Mouse (Mus musculus): ENCODE measurements around the gene Aff1. TPM values are rescaled to one million over a fixed set of nuclear protein-coding genes. Genes with fewer than 3 reads are reported as not detected.
A peak's percentile ranks its signal among the peaks of the same experiment; 100 is the strongest.

Gene Aff1
- polyA plus RNA-seq, 1 experiment from 2014 or later, result 6.8 TPM

DNA sequence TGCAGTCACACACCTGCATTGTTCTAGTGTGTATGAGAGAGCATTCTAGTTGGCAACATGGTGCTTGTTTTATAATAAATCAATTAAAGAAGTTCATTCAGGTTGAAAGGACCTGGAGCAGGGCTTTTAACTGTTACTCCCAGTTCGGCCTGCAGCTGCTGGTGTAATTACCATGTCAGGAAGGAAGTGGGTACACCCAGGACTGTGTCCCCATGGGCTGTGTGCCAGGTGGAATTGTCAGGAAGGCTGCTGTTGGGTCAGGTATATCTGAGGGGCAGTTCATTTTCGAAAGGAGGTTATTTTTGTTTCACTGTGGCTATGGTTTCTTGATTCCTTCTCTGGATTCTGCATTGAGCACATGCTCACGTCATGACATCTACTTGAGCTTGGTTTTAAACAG is 107.3 kb downstream of the Aff1 start:
- WGBS, result 55% methylated on average over 3 of the region's 3 CpGs

DNA sequence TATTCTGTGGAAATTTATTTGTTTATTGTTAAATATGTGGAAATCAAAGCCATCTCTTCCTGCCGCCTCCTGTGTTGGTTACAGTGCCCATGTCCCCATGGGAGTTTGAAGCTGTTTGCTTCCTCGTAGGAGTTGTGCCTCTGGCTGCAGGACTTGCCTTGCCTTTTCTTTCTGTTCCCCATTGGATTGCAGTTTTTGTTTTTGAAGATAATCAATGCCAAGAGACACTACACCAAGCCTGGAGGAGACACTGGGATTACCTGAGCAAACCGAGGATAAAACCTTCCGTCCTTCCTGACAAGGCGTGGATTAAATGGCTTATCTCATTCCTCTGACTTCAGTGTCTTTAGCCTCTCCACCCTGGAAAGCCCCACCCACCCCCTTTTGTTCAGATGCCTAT is 107.8 kb downstream of the Aff1 start:
- Histone ChIP-seq H3K4me1 (replicated peaks; ENCODE audit: control insufficient read depth, insufficient read depth, low read length) (peaks cover 12% of the 10 kb centered on the region), H3K27ac (ENCODE audit: low read depth, low read length) (no peak overlapping the region), H3K27me3 (replicated peaks; ENCODE audit: control insufficient read depth, insufficient read depth, low read length) (no peaks in the 10 kb centered on the region), H3K9me3 (ENCODE audit: control insufficient read depth) (no peaks in the 10 kb centered on the region), H3K9ac (ENCODE audit: low read depth, low read length) (no peak overlapping the region), H3K4me2 (replicated peaks; ENCODE audit: low read depth) (no peak overlapping the region), H3K4me3 (ENCODE audit: low read depth, low read length) (no peak overlapping the region), H3K36me3 (ENCODE audit: control insufficient read depth, insufficient read depth) (0 out of 2 replicates have a peak, but pooled peaks cover 2% of the 10 kb centered on the region)
- no peak for ATAC-seq
- no peak for TF ChIP-seq CTCF (IDR thresholded peaks at IDR 0.05; ENCODE audit: low read depth)
- 43% methylated on average over 5 of the region's 5 CpGs for WGBS

More for the DNA sequence above, 107.3 kb downstream of the Aff1 start:
- Histone ChIP-seq H3K27me3 (replicated peaks; ENCODE audit: control insufficient read depth, insufficient read depth, low read length) (no peaks in the 10 kb centered on the region), H3K36me3 (ENCODE audit: control insufficient read depth, insufficient read depth) (0 out of 2 replicates have a peak, but pooled peaks cover 7% of the 10 kb centered on the region), H3K9ac (ENCODE audit: low read depth, low read length) (no peak overlapping the region), H3K4me2 (replicated peaks; ENCODE audit: low read depth) (no peak overlapping the region), H3K9me3 (ENCODE audit: control insufficient read depth) (no peaks in the 10 kb centered on the region), H3K4me1 (replicated peaks; ENCODE audit: control insufficient read depth, insufficient read depth, low read length) (peaks cover 12% of the 10 kb centered on the region), H3K4me3 (ENCODE audit: low read depth, low read length) (no peak overlapping the region), H3K27ac (ENCODE audit: low read depth, low read length) (no peak overlapping the region)
- peak; percentile 70 for ATAC-seq
- TF ChIP-seq CTCF (IDR thresholded peaks at IDR 0.05; ENCODE audit: low read depth), result no peak

DNA sequence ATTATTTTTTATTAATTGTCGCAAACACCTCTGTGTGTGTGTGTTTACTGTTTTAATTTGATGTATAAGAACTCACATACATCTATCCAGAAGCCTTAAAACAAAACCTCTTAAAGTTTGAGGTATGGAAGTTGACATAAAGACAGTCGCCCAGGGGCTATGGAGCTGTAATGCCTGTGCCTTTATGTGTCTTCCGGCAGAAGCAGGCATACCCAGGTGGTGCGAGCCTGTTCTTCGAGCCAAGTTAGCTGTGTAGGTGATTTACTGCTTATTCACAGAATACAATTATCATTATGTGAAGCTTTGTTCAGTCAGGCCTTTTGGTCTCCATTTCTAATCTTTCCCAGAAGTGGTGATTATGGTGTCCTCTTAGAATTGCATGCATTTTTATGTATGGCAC is 111.2 kb downstream of the Aff1 start:
- no peak for TF ChIP-seq CTCF (IDR thresholded peaks at IDR 0.05; ENCODE audit: low read depth)
- Histone ChIP-seq H3K4me1 (replicated peaks; ENCODE audit: control insufficient read depth, insufficient read depth, low read length) (peaks cover 12% of the 10 kb centered on the region), H3K4me3 (ENCODE audit: low read depth, low read length) (no peak overlapping the region), H3K27me3 (replicated peaks; ENCODE audit: control insufficient read depth, insufficient read depth, low read length) (no peaks in the 10 kb centered on the region), H3K9me3 (ENCODE audit: control insufficient read depth) (no peaks in the 10 kb centered on the region), H3K36me3 (ENCODE audit: control insufficient read depth, insufficient read depth) (no peaks in the 10 kb centered on the region), H3K9ac (ENCODE audit: low read depth, low read length) (no peak overlapping the region), H3K27ac (ENCODE audit: low read depth, low read length) (no peak overlapping the region), H3K4me2 (replicated peaks; ENCODE audit: low read depth) (no peak overlapping the region)
- WGBS, result 82% methylated on average over 5 of the region's 5 CpGs
- ATAC-seq, result no peak

DNA sequence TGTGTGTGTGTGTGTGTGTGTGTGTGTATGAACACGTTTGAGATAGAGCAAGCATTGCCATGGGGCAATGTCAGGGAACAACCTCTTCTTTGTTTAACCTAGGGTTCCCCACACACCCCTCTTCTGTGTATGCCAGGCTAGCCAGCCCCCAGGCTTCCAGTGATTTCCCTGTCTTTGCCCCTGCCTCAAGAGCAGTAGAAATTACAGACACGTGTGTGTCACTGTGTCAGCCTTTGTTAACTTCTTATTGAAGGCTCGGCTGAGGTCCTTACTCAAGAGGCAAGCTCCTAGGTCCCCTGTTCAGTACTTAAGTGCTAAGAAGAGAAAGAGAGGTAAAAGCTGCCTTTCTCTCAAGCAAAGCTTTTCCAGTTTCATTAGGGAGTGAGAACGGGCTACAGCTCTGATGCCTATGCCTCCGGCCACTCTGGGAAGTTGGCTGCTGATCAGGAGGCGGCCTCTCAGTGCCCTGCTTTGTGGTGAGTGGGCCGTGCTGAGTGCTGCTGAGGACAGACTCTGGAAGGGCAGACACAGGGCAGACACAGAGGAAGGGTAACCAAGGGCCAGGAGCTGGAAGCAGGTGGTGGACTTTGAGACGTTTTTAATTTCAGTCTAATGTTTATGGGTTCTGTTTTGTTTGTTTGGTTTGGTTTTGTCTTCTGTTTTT is 111.9 kb downstream of the Aff1 start:
- H3K4me1 ChIP-seq (replicated peaks; ENCODE audit: control insufficient read depth, insufficient read depth, low read length), result peaks cover 13% of the 10 kb centered on the region
- no peaks in the 10 kb centered on the region for H3K27me3 ChIP-seq (replicated peaks; ENCODE audit: control insufficient read depth, insufficient read depth, low read length)
- no peak overlapping the region for H3K4me3 ChIP-seq (ENCODE audit: low read depth, low read length)
- H3K36me3 ChIP-seq (ENCODE audit: control insufficient read depth, insufficient read depth), result no peaks in the 10 kb centered on the region
- TF ChIP-seq CTCF (IDR thresholded peaks at IDR 0.05; ENCODE audit: low read depth), result no peak
- H3K27ac ChIP-seq (ENCODE audit: low read depth, low read length), result peak overlapping the region; percentile 41; the same call in 1 of the 2 replicates
- H3K9ac ChIP-seq (ENCODE audit: low read depth, low read length), result no peak overlapping the region
- no peak overlapping the region for H3K4me2 ChIP-seq (replicated peaks; ENCODE audit: low read depth)
- ATAC-seq, result no peak
- WGBS, result 37% methylated on average over 8 of the region's 8 CpGs
- no peaks in the 10 kb centered on the region for H3K9me3 ChIP-seq (ENCODE audit: control insufficient read depth)

DNA sequence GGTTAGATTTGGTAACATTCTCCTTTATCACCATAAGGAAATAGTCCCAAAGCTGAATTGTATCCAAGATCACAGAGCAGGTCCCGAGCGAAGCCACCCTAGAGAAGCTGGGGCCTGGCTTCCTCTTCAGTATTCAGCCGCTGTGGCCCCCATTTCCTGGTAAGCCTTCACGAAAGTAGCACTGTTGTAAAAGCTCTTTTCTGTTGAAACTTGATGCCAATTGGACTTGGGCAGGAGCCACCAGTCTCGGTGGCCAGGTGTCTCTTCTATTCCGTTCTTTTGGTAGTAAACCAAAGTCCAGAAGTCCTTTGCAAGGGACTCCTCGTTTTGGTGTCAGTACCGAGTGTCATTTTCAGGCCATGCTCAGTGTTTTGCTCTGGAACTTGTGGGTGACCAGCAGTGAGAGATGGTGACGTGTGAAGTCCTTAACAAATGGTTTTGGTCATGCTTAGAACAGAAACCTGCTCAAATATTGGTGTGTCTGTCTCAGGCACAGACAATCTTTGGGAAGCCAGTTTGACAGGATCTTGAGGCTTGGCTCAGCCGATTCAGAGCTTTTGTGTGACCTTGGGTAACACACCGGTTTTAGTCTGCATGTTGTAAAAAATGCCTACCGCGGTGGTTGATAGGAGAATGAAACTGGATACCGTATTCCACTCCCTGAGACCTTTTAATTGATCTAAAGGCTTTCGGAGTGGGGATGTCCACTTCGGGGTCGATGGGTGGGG is 114.8 kb downstream of the Aff1 start:
- peak overlapping the region; percentile 38 for H3K4me2 ChIP-seq (replicated peaks; ENCODE audit: low read depth)
- H3K9me3 ChIP-seq (ENCODE audit: control insufficient read depth), result no peaks in the 10 kb centered on the region
- H3K27ac ChIP-seq (ENCODE audit: low read depth, low read length), result peak overlapping the region; percentile 70
- peaks cover 8% of the 10 kb centered on the region; the same call in 1 of the 2 replicates for H3K4me1 ChIP-seq (replicated peaks; ENCODE audit: control insufficient read depth, insufficient read depth, low read length)
- H3K4me3 ChIP-seq (ENCODE audit: low read depth, low read length), result no peak overlapping the region
- H3K36me3 ChIP-seq (ENCODE audit: control insufficient read depth, insufficient read depth), result no peaks in the 10 kb centered on the region
- TF ChIP-seq CTCF (IDR thresholded peaks at IDR 0.05; ENCODE audit: low read depth), result no peak
- peak; percentile 79 for ATAC-seq
- WGBS, result 35% methylated on average over 17 of the region's 17 CpGs
- peak overlapping the region; percentile 17 for H3K9ac ChIP-seq (ENCODE audit: low read depth, low read length)
- H3K27me3 ChIP-seq (replicated peaks; ENCODE audit: control insufficient read depth, insufficient read depth, low read length), result no peaks in the 10 kb centered on the region

DNA sequence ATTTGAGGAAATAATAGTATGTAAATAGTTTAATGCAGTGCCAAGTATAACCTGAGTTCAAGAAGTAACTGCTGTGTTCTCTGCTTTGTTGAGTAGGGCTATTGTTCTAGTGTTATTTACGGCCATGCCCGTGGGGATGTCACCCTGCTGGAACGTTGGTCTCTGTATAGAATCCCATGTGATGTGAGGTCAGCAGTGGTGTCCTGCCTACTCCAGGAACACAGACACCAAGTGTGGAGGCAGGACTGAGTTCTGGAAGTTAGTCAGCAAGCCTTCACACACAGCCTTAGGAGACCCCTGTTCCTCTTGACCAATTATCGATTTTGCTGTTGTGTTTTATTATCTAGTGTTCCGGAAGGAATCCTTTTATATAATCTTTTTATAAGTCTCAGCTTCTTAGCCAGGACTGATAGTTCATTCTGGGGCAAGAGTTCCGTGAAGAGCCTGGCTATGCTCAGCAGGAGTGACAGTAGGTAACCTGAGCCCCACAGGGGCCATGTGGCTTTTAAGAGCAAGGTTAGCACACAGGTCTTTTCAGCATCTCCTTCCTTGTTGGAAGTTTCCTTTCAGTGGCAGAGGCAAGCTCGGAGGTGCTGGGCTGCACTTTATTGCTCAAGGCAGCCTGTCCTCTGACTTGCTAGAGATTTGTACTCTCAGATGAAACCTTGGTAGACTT is 115.6 kb downstream of the Aff1 start:
- H3K9ac ChIP-seq (ENCODE audit: low read depth, low read length), result no peak overlapping the region; the same call in 1 of the 2 replicates
- ATAC-seq, result peak; percentile 22; the same call in 1 of the 2 replicates
- H3K4me3 ChIP-seq (ENCODE audit: low read depth, low read length), result no peak overlapping the region
- peaks cover 8% of the 10 kb centered on the region; the same call in 1 of the 2 replicates for H3K4me1 ChIP-seq (replicated peaks; ENCODE audit: control insufficient read depth, insufficient read depth, low read length)
- TF ChIP-seq CTCF (IDR thresholded peaks at IDR 0.05; ENCODE audit: low read depth), result no peak
- no peaks in the 10 kb centered on the region for H3K9me3 ChIP-seq (ENCODE audit: control insufficient read depth)
- H3K4me2 ChIP-seq (replicated peaks; ENCODE audit: low read depth), result peak overlapping the region; percentile 38
- no peaks in the 10 kb centered on the region for H3K36me3 ChIP-seq (ENCODE audit: control insufficient read depth, insufficient read depth)
- H3K27ac ChIP-seq (ENCODE audit: low read depth, low read length), result peak overlapping the region; percentile 70
- H3K27me3 ChIP-seq (replicated peaks; ENCODE audit: control insufficient read depth, insufficient read depth, low read length), result no peaks in the 10 kb centered on the region
- WGBS, result 35% methylated on average over 7 of the region's 7 CpGs

All from intestine, postnatal 0 days (tissue).